Mouse (Mus musculus): ENCODE measurements around the gene Glrb.

Gene Glrb

GRCm38 (mm10) chr3:80796764-80797163, 116.7 kb downstream of the Glrb start:
- TF ChIP-seq POU5F1 (IDR thresholded peaks at IDR 0.05; ENCODE audit: borderline replicate concordance, low read length): no peak
- TF ChIP-seq CTCF (conservative IDR thresholded peaks at IDR 0.05; ENCODE audit: low read length): no peak
- TF ChIP-seq NANOG (IDR thresholded peaks at IDR 0.05; ENCODE audit: borderline replicate concordance, low read length): no peak
- Histone ChIP-seq H3K36me3 (ENCODE audit: insufficient read depth, low read length) (no peaks in the 10 kb centered on the region), H3K4me3 (replicated peaks; ENCODE audit: low read length) (no peak overlapping the region), H3K27me3 (ENCODE audit: insufficient read depth, low read length) (peaks cover 17% of the 10 kb centered on the region), H3K4me1 (replicated peaks; ENCODE audit: low read depth, low read length) (peaks cover 12% of the 10 kb centered on the region), H3K9me3 (ENCODE audit: low read length) (no peaks in the 10 kb centered on the region)

- TF ChIP-seq CTCF (conservative IDR thresholded peaks at IDR 0.05; ENCODE audit: low read length) (no peak), NANOG (IDR thresholded peaks at IDR 0.05; ENCODE audit: borderline replicate concordance, low read length) (no peak), POU5F1 (IDR thresholded peaks at IDR 0.05; ENCODE audit: borderline replicate concordance, low read length) (no peak)
- H3K4me3 ChIP-seq (replicated peaks; ENCODE audit: low read length): no peak overlapping the region
Observed at GRCm38 (mm10) chr3:80795284-80795683, 118.2 kb downstream of the Glrb start.

More at GRCm38 (mm10) chr3:80795284-80795683, 118.2 kb downstream of the Glrb start:
- H3K4me1 ChIP-seq (replicated peaks; ENCODE audit: low read depth, low read length): peaks cover 2% of the 10 kb centered on the region
- H3K27me3 ChIP-seq (ENCODE audit: insufficient read depth, low read length): peaks cover 2% of the 10 kb centered on the region
- no peaks in the 10 kb centered on the region for H3K9me3 ChIP-seq (ENCODE audit: low read length)
- no peaks in the 10 kb centered on the region for H3K36me3 ChIP-seq (ENCODE audit: insufficient read depth, low read length)

Data from E14TG2a.4 (cell line).